Mouse (Mus musculus): ENCODE measurements at regions not wholly inside any gene's neighbourhood (a gene's known extent, or its start where the extent isn't known, plus 50 kb on each side); places are given as distances from the start of the nearest gene placed in this dataset.

DNA sequence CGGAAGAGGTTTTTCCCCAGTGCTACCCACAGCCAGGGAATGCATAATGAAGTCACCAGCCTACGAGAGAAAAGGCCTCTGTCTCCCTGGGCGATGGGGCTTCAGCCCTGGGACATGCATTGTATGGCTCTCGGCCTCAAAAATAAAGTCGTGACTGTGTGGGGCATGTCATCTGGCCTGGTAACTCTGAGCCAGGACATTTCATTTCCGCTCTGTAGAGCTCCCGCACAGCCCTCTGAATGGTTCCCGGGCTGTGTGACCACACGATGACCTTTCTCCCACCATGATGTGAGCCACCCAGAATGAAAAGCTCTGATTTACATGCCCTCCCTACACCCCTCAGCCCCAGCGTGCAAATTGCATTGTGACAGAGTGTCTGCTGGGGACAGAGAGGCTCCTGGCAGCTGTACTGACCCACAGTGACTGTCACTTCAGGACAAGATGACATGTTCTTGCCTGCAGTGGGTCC is 53.8 kb upstream of the Agap1 start:
- Histone ChIP-seq H3K9ac (replicated peaks) (no peak overlapping the region), H3K4me2 (ENCODE audit: low read depth) (no peak overlapping the region), H3K36me3 (replicated peaks; ENCODE audit: control insufficient read depth, insufficient read depth, low read depth) (no peaks in the 10 kb centered on the region), H3K4me3 (ENCODE audit: insufficient read depth in 1 of 2, low read depth in 2 of 2, low read length in 2 of 2) (no peak overlapping the region), H3K27me3 (ENCODE audit: control insufficient read depth, insufficient read depth, low read length) (no peaks in the 10 kb centered on the region), H3K27ac (no peak overlapping the region), H3K4me1 (replicated peaks; ENCODE audit: control insufficient read depth in 2 of 2, insufficient read depth in 2 of 2, low read length in 1 of 2) (peaks cover 0 to 5% of the 10 kb centered on the region in 2 experiments; a peak in 2 of 4 replicates), H3K9me3 (ENCODE audit: control insufficient read depth, low read length) (no peaks in the 10 kb centered on the region)
- DNase-seq (ENCODE audit: low read depth in 3 of 3, low spot score in 3 of 3) (no peak), ATAC-seq (ENCODE audit: insufficient read depth) (no peak)
- TF ChIP-seq EP300 (IDR thresholded peaks at IDR 0.05; ENCODE audit: low read depth) (no peak), CTCF (IDR thresholded peaks at IDR 0.05; ENCODE audit: low read depth) (no peak)
- WGBS (ENCODE audit: insufficient replicate concordance): 66% methylated on average over 10 of the region's 10 CpGs

DNA sequence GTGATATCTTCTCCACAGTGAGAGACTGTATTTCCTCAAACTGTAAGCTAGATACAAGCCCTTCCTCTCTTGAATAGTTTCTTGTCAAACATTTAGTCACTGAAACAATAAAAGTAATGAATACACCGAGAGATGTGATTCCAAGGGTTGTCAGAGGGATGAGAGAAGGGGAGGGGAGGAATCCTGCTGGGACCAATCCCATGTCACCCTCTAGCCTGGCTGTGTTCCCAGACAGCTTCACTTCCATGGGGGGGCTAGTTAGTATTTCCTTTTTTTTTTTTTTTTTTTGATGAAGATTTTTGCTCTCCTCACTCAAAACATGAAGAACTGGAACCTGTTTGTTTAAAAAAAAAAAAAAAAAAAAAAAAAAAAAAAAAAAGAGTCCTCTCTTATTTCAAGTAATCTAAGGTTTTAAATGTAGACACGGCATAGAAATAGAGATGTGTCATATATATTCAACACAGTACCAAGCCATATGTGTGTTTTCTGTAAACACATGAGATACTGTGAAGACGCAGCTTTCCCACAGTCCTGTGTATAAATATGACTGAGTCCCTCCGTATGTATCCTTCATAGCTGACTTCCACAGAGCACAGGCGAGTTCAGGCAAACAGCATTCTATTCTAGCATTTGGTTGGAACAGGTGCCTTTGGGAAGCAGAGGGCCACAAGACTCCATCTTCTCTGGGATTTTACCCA is 51.9 kb upstream of the Agap1 start:
- H3K9me3 ChIP-seq (ENCODE audit: control insufficient read depth, low read length): no peaks in the 10 kb centered on the region
- no peak overlapping the region for H3K4me2 ChIP-seq (ENCODE audit: low read depth)
- DNase-seq (ENCODE audit: low read depth in 3 of 3, low spot score in 3 of 3) (no peak), ATAC-seq (ENCODE audit: insufficient read depth) (no peak)
- no peak overlapping the region for H3K9ac ChIP-seq (replicated peaks)
- peaks cover 0 to 5% of the 10 kb centered on the region in 2 experiments; a peak in 2 of 4 replicates for H3K4me1 ChIP-seq (replicated peaks; ENCODE audit: control insufficient read depth in 2 of 2, insufficient read depth in 2 of 2, low read length in 1 of 2)
- H3K27me3 ChIP-seq (ENCODE audit: control insufficient read depth, insufficient read depth, low read length): no peaks in the 10 kb centered on the region
- TF ChIP-seq CTCF (IDR thresholded peaks at IDR 0.05; ENCODE audit: low read depth) (no peak), EP300 (IDR thresholded peaks at IDR 0.05; ENCODE audit: low read depth) (no peak)
- H3K27ac ChIP-seq: no peak overlapping the region
- H3K4me3 ChIP-seq (ENCODE audit: insufficient read depth in 1 of 2, low read depth in 2 of 2, low read length in 2 of 2): no peak overlapping the region
- WGBS (ENCODE audit: insufficient replicate concordance): 56% methylated on average over 5 of the region's 5 CpGs
- H3K36me3 ChIP-seq (replicated peaks; ENCODE audit: control insufficient read depth, insufficient read depth, low read depth): no peaks in the 10 kb centered on the region

DNA sequence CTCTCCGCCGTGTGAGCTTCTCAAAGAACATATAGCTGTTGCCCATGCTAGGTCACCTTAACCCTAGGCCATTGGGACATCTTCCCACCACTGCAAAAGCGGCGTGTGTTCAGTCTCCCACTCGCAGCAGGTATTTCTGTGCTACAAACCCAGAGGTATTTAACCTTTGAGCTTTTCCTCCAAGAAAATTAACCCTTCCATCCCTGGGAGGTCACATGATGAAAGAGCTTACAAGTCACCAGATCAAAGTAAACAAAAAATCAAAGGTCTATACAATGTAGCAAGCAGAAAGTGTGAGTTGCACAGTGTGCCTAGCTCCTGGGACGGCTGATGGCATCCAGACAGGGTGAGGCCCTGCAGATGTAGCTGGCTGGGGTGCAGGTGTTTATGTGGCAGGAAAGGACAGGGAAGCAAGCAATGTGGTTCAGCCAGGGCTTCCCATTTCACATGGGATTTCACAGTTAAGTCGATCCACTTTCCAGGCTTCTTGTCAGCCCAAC is 51.0 kb upstream of the Agap1 start:
- peak in 1 of 3 experiments; percentile 5 for DNase-seq (ENCODE audit: low read depth in 3 of 3, low spot score in 3 of 3)
- peaks cover 0 to 5% of the 10 kb centered on the region in 2 experiments; a peak in 2 of 4 replicates for H3K4me1 ChIP-seq (replicated peaks; ENCODE audit: control insufficient read depth in 2 of 2, insufficient read depth in 2 of 2, low read length in 1 of 2)
- no peak overlapping the region for H3K27ac ChIP-seq
- no peaks in the 10 kb centered on the region for H3K27me3 ChIP-seq (ENCODE audit: control insufficient read depth, insufficient read depth, low read length)
- ATAC-seq (ENCODE audit: insufficient read depth): no peak
- 57% methylated on average over 7 of the region's 7 CpGs for WGBS (ENCODE audit: insufficient replicate concordance)
- no peak overlapping the region for H3K4me3 ChIP-seq (ENCODE audit: insufficient read depth in 1 of 2, low read depth in 2 of 2, low read length in 2 of 2)
- no peak overlapping the region for H3K4me2 ChIP-seq (ENCODE audit: low read depth)
- no peak overlapping the region for H3K9ac ChIP-seq (replicated peaks)
- TF ChIP-seq CTCF (IDR thresholded peaks at IDR 0.05; ENCODE audit: low read depth) (no peak), EP300 (IDR thresholded peaks at IDR 0.05; ENCODE audit: low read depth) (no peak)
- no peaks in the 10 kb centered on the region for H3K9me3 ChIP-seq (ENCODE audit: control insufficient read depth, low read length)
- no peaks in the 10 kb centered on the region for H3K36me3 ChIP-seq (replicated peaks; ENCODE audit: control insufficient read depth, insufficient read depth, low read depth)

Data from liver, embryonic 14.5 days (tissue).